Mouse (Mus musculus): ENCODE data around the gene Med25. TPM values are rescaled to one million over a fixed set of nuclear protein-coding genes. Genes with fewer than 3 reads are reported as not detected.
A peak's percentile ranks its signal among the peaks of the same experiment; 100 is the strongest.

The Med25 gene
- polyA plus RNA-seq, 1 experiment, result 25.4 TPM

- peak within 1 kb of the TSS; percentile 58 for H3K4me3 ChIP-seq (replicated peaks; ENCODE audit: control insufficient read depth, low read depth, low read length)
- WGBS, result 6% methylated on average over 29 of the region's 29 CpGs
- H3K4me1 ChIP-seq (ENCODE audit: control insufficient read depth, insufficient read depth, low read length), result peaks cover 5% of the 10 kb centered on the region
- TF ChIP-seq POLR2A (IDR thresholded peaks at IDR 0.05; ENCODE audit: borderline replicate concordance, control insufficient read depth, low read depth, low read length) (no peak), CTCF (IDR thresholded peaks at IDR 0.05; ENCODE audit: control insufficient read depth, insufficient read depth, low read length) (no peak)
- peak within 1 kb of the TSS; percentile 55 for H3K27ac ChIP-seq (ENCODE audit: control insufficient read depth, insufficient read depth, low read depth, low read length, poor library complexity)
Observed at GRCm38 (mm10) chr7:44869697-44870528, 22.6 kb downstream of the Med25 start, which contains the start of gene Ptov1. TSS of gene Ptov1 (minus strand) at chr7:44869788.

GRCm38 (mm10) chr7:44868919-44869696 lies 23.4 kb downstream of the Med25 start:
- Histone ChIP-seq H3K4me3 (replicated peaks; ENCODE audit: control insufficient read depth, low read depth, low read length) (peak overlapping the region; percentile 58), H3K4me1 (ENCODE audit: control insufficient read depth, insufficient read depth, low read length) (peaks cover 5% of the 10 kb centered on the region), H3K27ac (ENCODE audit: control insufficient read depth, insufficient read depth, low read depth, low read length, poor library complexity) (peak overlapping the region; percentile 55)
- TF ChIP-seq CTCF (IDR thresholded peaks at IDR 0.05; ENCODE audit: control insufficient read depth, insufficient read depth, low read length) (no peak), POLR2A (IDR thresholded peaks at IDR 0.05; ENCODE audit: borderline replicate concordance, control insufficient read depth, low read depth, low read length) (no peak)
- WGBS, result under 1% methylated on average over 102 of the region's 108 CpGs

GRCm38 (mm10) chr7:44868465-44868864 lies 24.0 kb downstream of the Med25 start:
- WGBS, result 13% methylated on average over 16 of the region's 16 CpGs
- no peak for TF ChIP-seq CTCF (IDR thresholded peaks at IDR 0.05; ENCODE audit: control insufficient read depth, insufficient read depth, low read length)
- no peak for TF ChIP-seq POLR2A (IDR thresholded peaks at IDR 0.05; ENCODE audit: borderline replicate concordance, control insufficient read depth, low read depth, low read length)
- Histone ChIP-seq H3K4me1 (ENCODE audit: control insufficient read depth, insufficient read depth, low read length) (peaks cover 5% of the 10 kb centered on the region), H3K27ac (ENCODE audit: control insufficient read depth, insufficient read depth, low read depth, low read length, poor library complexity) (no peak overlapping the region), H3K4me3 (replicated peaks; ENCODE audit: control insufficient read depth, low read depth, low read length) (peak overlapping the region; percentile 15)

DNA sequence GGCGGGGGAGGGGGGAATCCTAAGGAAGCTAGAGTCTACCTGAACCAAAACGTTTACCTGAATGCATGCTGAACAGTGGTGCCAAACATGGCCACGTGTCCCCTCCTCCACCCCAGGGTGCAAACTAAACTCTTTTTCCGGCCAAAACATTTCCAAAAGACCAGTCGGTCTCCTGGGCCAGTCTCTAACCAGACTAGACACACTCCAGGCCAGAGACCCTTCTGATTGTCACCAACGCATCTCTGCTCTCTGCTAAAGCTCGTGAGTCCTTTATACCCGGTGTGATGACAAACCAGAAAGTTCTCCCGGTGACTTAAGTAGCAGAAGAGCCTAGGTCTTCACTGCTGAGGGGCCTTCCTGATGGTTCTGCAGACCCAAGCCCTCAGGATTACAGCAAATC lies 24.7 kb downstream of the Med25 start:
- Histone ChIP-seq H3K27ac (ENCODE audit: control insufficient read depth, insufficient read depth, low read depth, low read length, poor library complexity) (no peak overlapping the region), H3K4me1 (ENCODE audit: control insufficient read depth, insufficient read depth, low read length) (peaks cover 5% of the 10 kb centered on the region), H3K4me3 (replicated peaks; ENCODE audit: control insufficient read depth, low read depth, low read length) (no peak overlapping the region)
- no peak for TF ChIP-seq POLR2A (IDR thresholded peaks at IDR 0.05; ENCODE audit: borderline replicate concordance, control insufficient read depth, low read depth, low read length)
- 74% methylated on average over 9 of the region's 9 CpGs for WGBS

DNA sequence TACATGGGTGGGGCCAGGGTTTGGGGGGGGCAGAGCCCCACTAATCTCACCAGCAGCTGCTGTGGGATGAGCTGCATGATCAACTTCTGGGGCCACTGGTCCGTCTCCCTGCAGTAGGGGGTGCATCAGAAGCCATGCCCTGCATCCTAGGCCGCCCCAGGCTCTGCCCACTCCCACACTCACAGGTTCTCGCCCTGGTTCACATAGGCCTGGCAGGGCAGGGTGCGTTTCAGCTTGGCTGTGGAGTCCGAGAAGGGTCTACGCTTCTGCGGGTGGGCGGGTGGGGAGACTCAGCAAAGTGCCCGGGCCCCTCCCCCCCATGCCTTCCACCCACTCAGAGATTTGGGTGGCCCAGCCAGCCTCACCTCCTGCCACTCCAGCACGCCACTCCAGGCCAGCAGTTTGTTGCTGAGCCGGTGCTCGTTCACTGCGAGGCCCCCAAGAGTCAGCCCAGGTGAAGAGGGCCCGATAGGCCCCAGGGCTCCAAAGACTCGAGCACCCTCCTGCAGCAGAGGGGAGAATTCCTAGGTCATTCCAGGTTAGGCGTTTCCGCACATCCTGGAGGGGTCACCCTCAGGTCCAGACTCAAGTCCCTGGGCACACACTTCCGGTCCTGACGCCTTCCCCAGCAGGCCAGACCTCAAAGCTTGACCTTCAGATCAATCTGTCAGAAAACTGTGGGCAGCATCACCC lies 25.4 kb downstream of the Med25 start:
- Histone ChIP-seq H3K27ac (ENCODE audit: control insufficient read depth, insufficient read depth, low read depth, low read length, poor library complexity) (no peak overlapping the region), H3K4me1 (ENCODE audit: control insufficient read depth, insufficient read depth, low read length) (peaks cover 5% of the 10 kb centered on the region), H3K4me3 (replicated peaks; ENCODE audit: control insufficient read depth, low read depth, low read length) (no peak overlapping the region)
- WGBS, result 86% methylated on average over 19 of the region's 19 CpGs
- TF ChIP-seq POLR2A (IDR thresholded peaks at IDR 0.05; ENCODE audit: borderline replicate concordance, control insufficient read depth, low read depth, low read length) (no peak), CTCF (IDR thresholded peaks at IDR 0.05; ENCODE audit: control insufficient read depth, insufficient read depth, low read length) (no peak)

GRCm38 (mm10) chr7:44866276-44867009 lies 26.1 kb downstream of the Med25 start:
- WGBS, result 37% methylated on average over 15 of the region's 15 CpGs
- TF ChIP-seq POLR2A (IDR thresholded peaks at IDR 0.05; ENCODE audit: borderline replicate concordance, control insufficient read depth, low read depth, low read length) (no peak), CTCF (IDR thresholded peaks at IDR 0.05; ENCODE audit: control insufficient read depth, insufficient read depth, low read length) (peak; percentile 58)
- Histone ChIP-seq H3K4me3 (replicated peaks; ENCODE audit: control insufficient read depth, low read depth, low read length) (no peak overlapping the region), H3K4me1 (ENCODE audit: control insufficient read depth, insufficient read depth, low read length) (peaks cover 5% of the 10 kb centered on the region), H3K27ac (ENCODE audit: control insufficient read depth, insufficient read depth, low read depth, low read length, poor library complexity) (peak overlapping the region; percentile 52)

- no peak overlapping the region for H3K4me3 ChIP-seq (replicated peaks; ENCODE audit: control insufficient read depth, low read depth, low read length)
- TF ChIP-seq POLR2A (IDR thresholded peaks at IDR 0.05; ENCODE audit: borderline replicate concordance, control insufficient read depth, low read depth, low read length) (peak; percentile 26; the same call in 1 of the 2 replicates), CTCF (IDR thresholded peaks at IDR 0.05; ENCODE audit: control insufficient read depth, insufficient read depth, low read length) (no peak)
- 67% methylated on average over 24 of the region's 24 CpGs for WGBS
- no peak overlapping the region; the same call in 1 of the 2 replicates for H3K27ac ChIP-seq (ENCODE audit: control insufficient read depth, insufficient read depth, low read depth, low read length, poor library complexity)
- H3K4me1 ChIP-seq (ENCODE audit: control insufficient read depth, insufficient read depth, low read length), result peaks cover 7% of the 10 kb centered on the region
Observed at GRCm38 (mm10) chr7:44864595-44865542, 27.6 kb downstream of the Med25 start.

Data from bone marrow, adult 2 months (tissue).